Mouse (Mus musculus) neural tube, embryonic 12.5 days (tissue): ENCODE results near the gene Scrn3. TPM values are rescaled to one million over a fixed set of nuclear protein-coding genes. Genes with fewer than 3 reads are reported as not detected.

Experiments
- ATAC-seq: fragments of 200-750 bp; cut with Nextera tagmentation; 2 replicates; pipeline ENCODE4 v1.8.0; 2017; ENCODE audit warnings: low read depth, mild to moderate bottlenecking, moderate TSS enrichment, moderate library complexity; ENCODE audit not compliant: low FRiP score
- H3K27ac ChIP-seq: fragments of 300-500 bp; sonication (generic); 2 replicates; pipeline ENCODE4 v1.5.1; 2016
- H3K27me3 ChIP-seq: fragments of 300-500 bp; sonication (generic); replicated peaks from 2 replicates; pipeline ENCODE4 v1.6.1; 2016; ENCODE audit warnings: mild to moderate bottlenecking
- H3K36me3 ChIP-seq: fragments of 300-500 bp; sonication (generic); 2 replicates; pipeline ENCODE4 v1.6.1; 2016; ENCODE audit warnings: mild to moderate bottlenecking
- H3K4me1 ChIP-seq: fragments of 300-500 bp; sonication (generic); 2 replicates; pipeline ENCODE4 v1.6.1; 2016
- H3K4me2 ChIP-seq: fragments of 300-500 bp; sonication (generic); replicated peaks from 2 replicates; pipeline ENCODE4 v1.6.1; 2016; ENCODE audit warnings: mild to moderate bottlenecking
- H3K4me3 ChIP-seq: fragments of 300-500 bp; sonication (generic); 2 replicates; pipeline ENCODE4 v1.5.1; 2016
- H3K9ac ChIP-seq: fragments of 300-500 bp; sonication (generic); 2 replicates; pipeline ENCODE4 v1.6.1; 2016; ENCODE audit warnings: mild to moderate bottlenecking
- H3K9me3 ChIP-seq: fragments of 300-500 bp; sonication (generic); 2 replicates; pipeline ENCODE4 v1.6.1; 2016; ENCODE audit warnings: mild to moderate bottlenecking
- WGBS: fragments of 180-500 bp; shearing (Covaris S2); methylation state at CpG from one replicate; pipeline ENCODE4 v1.1.7; 2016; 5-methylcytosine and 5-hydroxymethylcytosine counted together
- polyA plus RNA-seq: library from polyadenylated mRNA; unstranded; fragments of >200 nt; fragmentation: Nextera tagmentation; extraction: Ambion mirVana; gene quantifications from 2 replicates; pipeline ENCODE4 v1.2.1, GENCODE M21; 2016

The Scrn3 gene
- polyA plus RNA-seq, 1 experiment from 2014 or later, result 12.3 TPM

DNA sequence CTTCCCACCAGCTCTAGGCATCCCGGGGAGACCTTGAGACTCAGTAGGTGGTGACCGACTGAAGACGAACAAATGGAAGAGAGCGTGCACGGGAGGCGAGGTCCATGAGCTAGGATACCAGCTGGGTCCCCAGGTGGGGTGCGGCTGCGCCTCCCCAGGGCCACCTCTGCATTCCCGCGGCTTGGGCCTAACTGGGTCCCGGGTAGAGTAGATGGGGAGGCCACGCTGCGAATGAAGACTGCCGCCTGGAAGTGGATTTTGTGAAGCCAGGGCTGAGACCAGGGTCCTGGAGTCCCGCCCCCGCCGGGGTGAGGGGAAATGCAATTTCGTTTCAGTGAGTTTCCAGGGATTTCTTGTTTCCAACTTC lies 34.7 kb upstream of the Scrn3 start:
- no peaks in the 10 kb centered on the region for H3K36me3 ChIP-seq
- H3K9me3 ChIP-seq, result no peaks in the 10 kb centered on the region
- H3K4me2 ChIP-seq, result peak overlapping the region; percentile 40
- 2% methylated on average over 18 of the region's 18 CpGs for WGBS
- peaks cover 70% of the 10 kb centered on the region for H3K27me3 ChIP-seq
- ATAC-seq, result no peak
- H3K27ac ChIP-seq, result no peak overlapping the region
- peak overlapping the region; percentile 23; the same call in 1 of the 2 replicates for H3K4me3 ChIP-seq
- H3K9ac ChIP-seq, result no peak overlapping the region
- peaks cover 52% of the 10 kb centered on the region for H3K4me1 ChIP-seq

DNA sequence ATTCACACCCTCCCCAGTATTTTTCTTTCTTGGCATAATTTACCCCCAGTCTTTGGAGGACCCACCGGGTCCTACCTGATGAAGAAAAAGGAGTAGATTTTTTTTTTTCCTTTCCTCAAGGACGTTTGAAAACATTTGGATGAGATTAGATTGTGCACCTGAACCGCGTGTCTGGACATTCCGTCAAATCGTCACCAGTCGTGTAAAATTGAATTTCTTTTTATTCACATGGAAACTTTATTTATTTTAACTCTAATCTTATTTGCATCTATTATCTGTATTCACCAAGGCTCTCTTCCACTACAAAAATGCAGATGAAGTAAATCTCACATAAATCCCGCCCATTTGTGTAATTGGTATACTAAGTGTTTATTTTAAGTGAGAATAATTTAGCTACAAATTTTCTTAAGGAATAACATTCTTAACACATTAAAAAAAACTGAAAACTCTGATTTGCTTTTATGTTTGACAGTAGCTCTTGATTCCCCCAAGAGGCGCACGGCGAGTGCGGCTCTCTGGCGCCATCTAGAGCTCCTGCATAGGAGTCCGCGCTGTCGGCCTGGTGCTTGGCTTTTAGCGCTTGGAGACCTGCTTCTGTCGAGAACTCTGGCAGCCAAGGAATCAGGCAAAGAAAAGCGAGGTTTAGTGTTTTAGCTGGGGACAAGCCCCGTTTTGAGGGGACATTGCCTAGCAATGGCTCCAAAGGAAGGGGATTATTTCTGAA lies 34.1 kb upstream of the Scrn3 start:
- no peak for ATAC-seq
- whole genome bisulfite sequencing, result 1% methylated on average over 20 of the region's 20 CpGs
- 0 out of 2 replicates have a peak overlapping the region, but pooled peaks have one; percentile 19 for H3K4me3 ChIP-seq
- no peak overlapping the region for H3K9ac ChIP-seq
- H3K27me3 ChIP-seq, result peaks cover 64% of the 10 kb centered on the region
- no peak overlapping the region for H3K27ac ChIP-seq
- no peaks in the 10 kb centered on the region for H3K36me3 ChIP-seq
- H3K4me1 ChIP-seq, result peaks cover 46% of the 10 kb centered on the region
- no peaks in the 10 kb centered on the region for H3K9me3 ChIP-seq
- peak overlapping the region; percentile 50 for H3K4me2 ChIP-seq

DNA sequence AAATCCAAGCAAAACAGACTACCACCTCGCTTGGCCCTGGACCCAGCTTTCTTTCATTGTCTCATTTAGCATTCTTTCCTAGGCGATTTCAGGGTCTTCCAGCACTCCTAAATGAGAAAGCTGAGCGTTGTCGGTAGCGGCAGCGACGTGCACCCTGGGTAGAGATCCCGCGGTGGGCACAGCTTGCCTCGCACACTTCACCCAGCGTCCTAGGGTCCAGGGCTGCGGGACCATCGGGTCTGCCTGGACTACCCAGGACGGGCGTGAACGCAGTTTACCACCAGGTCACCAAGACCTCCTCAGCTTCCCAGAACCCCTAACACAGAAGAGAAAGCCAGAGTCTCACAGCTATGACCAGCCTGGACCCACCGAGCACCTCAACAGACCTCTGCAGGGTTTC lies 33.5 kb upstream of the Scrn3 start:
- Histone ChIP-seq H3K9ac (no peak overlapping the region), H3K4me3 (peak overlapping the region; percentile 19; the same call in 1 of the 2 replicates), H3K4me2 (peak overlapping the region; percentile 50), H3K27ac (no peak overlapping the region), H3K9me3 (no peaks in the 10 kb centered on the region), H3K27me3 (peaks cover 59% of the 10 kb centered on the region), H3K4me1 (peaks cover 40% of the 10 kb centered on the region), H3K36me3 (no peaks in the 10 kb centered on the region)
- ATAC-seq, result peak; percentile 37; the same call in 1 of the 2 replicates
- WGBS, result 1% methylated on average over 17 of the region's 17 CpGs

DNA sequence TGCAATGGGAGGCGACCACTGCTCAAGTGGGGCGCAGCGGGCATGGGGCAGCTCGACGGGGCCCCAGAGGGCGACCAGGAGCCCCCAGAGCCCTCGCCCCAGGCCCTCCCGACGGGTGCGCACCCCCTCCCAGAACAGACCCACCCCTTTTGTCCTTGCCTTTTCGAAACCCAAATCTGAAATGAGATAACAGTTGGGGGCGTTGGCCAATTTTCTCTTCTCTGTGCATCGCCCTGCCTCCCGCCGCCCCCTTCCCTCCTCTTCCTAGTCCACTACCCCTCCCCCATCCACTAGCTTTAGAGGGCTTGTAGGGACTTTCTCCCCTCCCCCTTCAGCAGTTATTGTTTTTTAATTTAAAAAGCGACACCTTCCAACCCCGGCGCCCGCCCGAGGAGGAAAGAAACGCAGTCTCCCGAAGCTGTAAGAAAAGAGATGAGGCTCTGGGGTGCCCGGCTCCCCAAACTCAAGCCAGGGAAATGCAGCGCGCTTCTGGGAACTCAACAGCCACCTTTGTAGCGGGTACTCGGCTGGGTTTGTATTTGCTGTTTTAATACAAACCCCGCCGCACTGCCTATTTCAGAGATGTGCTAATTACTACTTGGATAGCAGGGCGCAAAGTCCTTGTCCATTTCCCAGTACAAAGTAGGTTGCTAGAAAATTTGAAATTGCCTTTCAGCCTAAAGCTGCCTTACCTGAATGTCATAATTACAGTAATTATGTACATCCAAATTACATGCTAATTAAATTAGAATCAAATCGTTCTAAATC lies 32.9 kb upstream of the Scrn3 start:
- H3K9me3 ChIP-seq, result no peaks in the 10 kb centered on the region
- ATAC-seq, result no peak
- no peak overlapping the region for H3K27ac ChIP-seq
- peak overlapping the region; percentile 19; the same call in 1 of the 2 replicates for H3K4me3 ChIP-seq
- H3K9ac ChIP-seq, result no peak overlapping the region
- peaks cover 53% of the 10 kb centered on the region for H3K27me3 ChIP-seq
- H3K36me3 ChIP-seq, result no peaks in the 10 kb centered on the region
- H3K4me1 ChIP-seq, result peaks cover 34% of the 10 kb centered on the region
- WGBS, result 1% methylated on average over 31 of the region's 31 CpGs
- peak overlapping the region; percentile 50 for H3K4me2 ChIP-seq

DNA sequence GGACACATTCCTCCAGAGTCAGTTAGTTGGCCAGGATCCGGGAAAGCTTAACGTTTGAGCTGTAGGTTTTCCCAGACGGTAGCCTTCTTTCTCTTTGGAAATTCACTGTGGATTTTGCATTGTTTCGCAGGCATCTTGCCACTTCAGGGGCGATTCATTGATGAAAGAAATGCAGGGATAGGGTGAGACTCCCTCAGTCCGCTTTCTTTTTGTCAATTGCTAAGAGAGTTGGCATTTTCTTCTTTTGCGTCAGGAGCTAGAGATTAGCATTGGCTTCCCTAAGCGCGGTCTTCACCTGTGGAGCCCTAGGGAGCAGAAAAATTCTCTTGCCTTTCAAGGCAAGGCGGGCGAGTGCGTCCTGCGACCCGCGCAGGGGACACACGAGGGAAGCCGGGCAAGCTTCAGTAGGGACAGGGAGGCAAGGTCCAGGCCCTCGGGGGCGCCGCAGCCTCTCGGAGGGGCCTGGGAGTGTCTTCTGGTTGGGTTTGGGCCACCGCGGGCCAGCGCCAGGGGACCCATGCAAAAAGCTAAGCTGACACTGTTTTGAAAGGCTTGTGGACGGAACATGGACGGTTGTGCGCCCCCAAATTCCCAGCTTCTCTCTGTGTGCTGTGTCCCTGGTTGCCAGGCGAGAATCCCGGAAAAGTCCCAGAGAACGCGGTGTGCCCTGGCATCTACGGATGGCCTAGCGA lies 31.9 kb upstream of the Scrn3 start:
- Histone ChIP-seq H3K27ac (no peak overlapping the region), H3K9me3 (no peaks in the 10 kb centered on the region), H3K4me1 (peaks cover 30% of the 10 kb centered on the region), H3K36me3 (no peaks in the 10 kb centered on the region), H3K4me3 (0 out of 2 replicates have a peak overlapping the region, but pooled peaks have one; percentile 15), H3K27me3 (peaks cover 48% of the 10 kb centered on the region), H3K9ac (no peak overlapping the region), H3K4me2 (peak overlapping the region; percentile 42)
- WGBS, result 2% methylated on average over 33 of the region's 33 CpGs
- no peak for ATAC-seq

DNA sequence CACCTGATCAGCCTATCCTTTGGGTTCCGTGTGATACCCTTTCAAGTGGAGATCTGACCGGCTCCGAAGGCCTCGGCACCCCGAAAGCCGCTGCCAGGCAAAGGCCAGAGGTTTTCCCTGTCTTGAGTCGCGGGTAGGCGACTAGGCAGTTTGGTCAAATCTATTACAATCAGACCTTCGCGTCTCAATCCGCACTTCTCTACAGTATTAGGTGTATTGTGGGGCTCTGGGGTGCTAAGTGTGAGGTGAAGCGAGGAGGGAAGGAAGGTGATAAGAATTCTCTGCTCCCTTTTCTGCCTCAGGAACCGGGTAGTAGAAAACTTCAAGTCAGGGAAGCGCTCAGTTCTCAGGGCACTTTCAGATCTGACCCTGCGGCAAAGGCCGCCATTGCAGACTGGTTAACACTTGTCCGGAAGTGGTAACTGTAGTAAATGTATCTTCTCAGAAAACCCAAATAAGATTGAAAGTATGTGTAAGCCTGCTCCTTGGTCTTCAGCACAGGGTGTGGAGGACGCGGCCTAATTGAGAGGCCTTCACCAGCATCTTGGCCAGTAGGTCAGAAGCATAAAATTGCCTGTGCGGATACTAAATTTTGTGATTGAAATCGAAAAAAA lies 31.2 kb upstream of the Scrn3 start:
- no peak for ATAC-seq
- no peaks in the 10 kb centered on the region for H3K9me3 ChIP-seq
- peaks cover 30% of the 10 kb centered on the region for H3K4me1 ChIP-seq
- no peak overlapping the region for H3K27ac ChIP-seq
- H3K27me3 ChIP-seq, result peaks cover 48% of the 10 kb centered on the region
- H3K36me3 ChIP-seq, result no peaks in the 10 kb centered on the region
- WGBS, result 9% methylated on average over 22 of the region's 22 CpGs
- H3K4me2 ChIP-seq, result peak overlapping the region; percentile 42
- H3K9ac ChIP-seq, result no peak overlapping the region
- H3K4me3 ChIP-seq, result no peak overlapping the region

DNA sequence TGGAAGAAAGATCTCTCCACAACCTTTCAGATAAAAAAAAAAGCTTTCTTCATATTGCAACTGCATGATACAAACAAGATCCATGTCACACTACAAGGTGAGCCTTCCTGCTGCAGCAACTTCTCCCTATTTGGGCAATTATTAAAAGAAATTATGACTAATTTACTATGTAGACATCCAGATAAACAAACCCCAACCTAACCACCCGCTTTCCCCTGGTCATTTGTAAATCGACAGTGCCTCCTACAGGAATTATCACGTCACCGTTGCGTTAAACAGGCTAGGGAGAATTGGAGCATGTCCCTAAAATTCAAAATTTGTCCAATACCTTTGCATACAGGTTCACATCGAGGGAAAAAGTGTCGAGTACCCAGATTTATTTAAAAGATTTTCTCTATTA lies 30.7 kb upstream of the Scrn3 start:
- Histone ChIP-seq H3K9ac (no peak overlapping the region), H3K9me3 (no peaks in the 10 kb centered on the region), H3K4me2 (0 out of 2 replicates have a peak overlapping the region, but pooled peaks have one; percentile 42), H3K27ac (no peak overlapping the region), H3K27me3 (peaks cover 48% of the 10 kb centered on the region), H3K4me3 (no peak overlapping the region), H3K36me3 (no peaks in the 10 kb centered on the region), H3K4me1 (peaks cover 30% of the 10 kb centered on the region)
- ATAC-seq, result no peak
- 10% methylated on average over 7 of the region's 7 CpGs for WGBS

DNA sequence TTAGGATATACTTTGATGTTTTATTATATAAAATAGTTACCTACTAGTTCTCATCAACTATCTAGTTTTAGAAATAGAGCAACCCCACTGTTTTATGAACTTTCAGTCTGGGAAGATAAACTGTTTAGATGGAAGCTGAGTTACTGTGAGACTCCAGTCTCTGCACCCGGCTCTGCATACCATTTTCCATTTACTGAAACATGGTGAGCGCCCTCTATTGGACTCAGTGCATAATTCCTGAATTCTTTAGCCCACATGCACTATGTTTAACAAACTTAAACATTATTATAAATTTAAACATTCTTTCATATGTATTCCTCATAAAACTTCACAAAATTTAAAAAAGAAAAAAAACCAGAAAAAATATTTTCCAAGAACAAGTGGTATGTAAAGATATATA lies 26.8 kb upstream of the Scrn3 start:
- Histone ChIP-seq H3K9ac (no peak overlapping the region), H3K27ac (no peak overlapping the region), H3K36me3 (peaks cover 11% of the 10 kb centered on the region), H3K9me3 (no peaks in the 10 kb centered on the region), H3K4me1 (peaks cover 5% of the 10 kb centered on the region; the same call in 1 of the 2 replicates), H3K4me3 (no peak overlapping the region), H3K27me3 (peaks cover 16% of the 10 kb centered on the region), H3K4me2 (no peak overlapping the region)
- 8% methylated on average over 2 of the region's 2 CpGs for WGBS
- ATAC-seq, result no peak

DNA sequence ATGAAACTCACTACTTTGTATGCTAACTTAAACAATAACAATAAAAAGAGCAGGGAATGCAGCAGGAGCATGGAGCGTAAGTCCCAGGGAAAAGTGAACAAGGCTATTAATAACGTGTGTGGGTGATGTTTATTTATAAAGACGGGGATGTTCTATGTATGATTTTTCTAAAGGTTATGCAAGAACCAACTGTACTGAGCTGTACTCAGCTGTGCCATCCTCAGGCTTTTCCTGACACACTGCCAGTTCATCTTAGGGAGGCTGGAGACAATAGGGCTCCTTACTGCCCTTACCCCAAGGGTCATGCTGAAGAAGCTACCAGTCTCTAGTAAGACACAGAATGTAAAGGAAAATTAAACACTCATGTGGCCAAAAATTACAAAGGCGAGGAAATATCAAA lies 21.3 kb upstream of the Scrn3 start:
- Histone ChIP-seq H3K9ac (no peak overlapping the region), H3K4me2 (no peak overlapping the region), H3K36me3 (peaks cover 24% of the 10 kb centered on the region), H3K4me1 (no peaks in the 10 kb centered on the region), H3K9me3 (no peaks in the 10 kb centered on the region), H3K4me3 (no peak overlapping the region), H3K27me3 (no peaks in the 10 kb centered on the region), H3K27ac (no peak overlapping the region)
- no peak for ATAC-seq
- WGBS, result 90% methylated on average over 4 of the region's 4 CpGs

DNA sequence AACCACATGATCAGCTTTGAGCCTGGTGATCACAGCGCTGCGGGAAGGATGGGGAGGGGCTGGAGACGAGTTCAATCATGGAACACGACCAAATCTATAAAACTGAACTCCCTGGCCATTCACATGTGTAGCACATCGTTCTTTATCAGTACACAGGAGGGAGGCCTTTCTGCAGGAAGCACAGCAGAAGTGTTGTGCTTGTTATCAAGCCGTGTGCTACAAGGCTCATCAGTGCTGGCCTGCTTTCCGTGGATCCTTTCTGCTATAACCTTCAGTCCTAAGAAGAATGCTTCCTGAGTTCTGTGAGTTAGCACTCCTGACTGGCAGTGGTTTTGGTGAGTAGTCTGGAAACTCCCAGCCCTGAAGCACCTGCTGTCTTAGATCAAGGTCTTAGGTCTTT lies 17.4 kb upstream of the Scrn3 start:
- Histone ChIP-seq H3K36me3 (peaks cover 23% of the 10 kb centered on the region), H3K4me2 (no peak overlapping the region), H3K4me3 (no peak overlapping the region), H3K27ac (no peak overlapping the region), H3K9me3 (no peaks in the 10 kb centered on the region), H3K27me3 (no peaks in the 10 kb centered on the region), H3K9ac (no peak overlapping the region), H3K4me1 (no peaks in the 10 kb centered on the region)
- 88% methylated on average over 7 of the region's 7 CpGs for WGBS
- no peak for ATAC-seq

DNA sequence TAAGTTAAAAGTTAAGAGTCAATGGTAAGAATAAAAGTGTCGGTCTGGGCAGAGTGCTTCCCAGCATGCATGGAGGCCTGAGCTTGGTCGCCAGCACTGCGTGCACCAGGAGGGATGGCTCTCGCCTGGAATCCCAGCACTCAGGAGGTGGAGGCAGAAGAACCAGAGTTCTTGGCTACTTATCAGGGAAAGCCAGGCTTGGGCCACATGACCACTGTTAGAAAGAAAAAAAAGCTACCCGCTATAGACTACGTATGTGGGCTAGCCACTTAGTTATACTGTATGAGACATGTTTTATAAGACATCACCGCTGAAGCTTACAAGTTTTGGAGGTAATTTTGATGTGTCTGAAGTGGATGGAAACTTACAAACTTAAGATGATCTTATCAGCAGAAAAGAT lies 14.2 kb upstream of the Scrn3 start:
- WGBS, result 80% methylated on average over 7 of the region's 7 CpGs
- no peak for ATAC-seq
- no peak overlapping the region for H3K27ac ChIP-seq

DNA sequence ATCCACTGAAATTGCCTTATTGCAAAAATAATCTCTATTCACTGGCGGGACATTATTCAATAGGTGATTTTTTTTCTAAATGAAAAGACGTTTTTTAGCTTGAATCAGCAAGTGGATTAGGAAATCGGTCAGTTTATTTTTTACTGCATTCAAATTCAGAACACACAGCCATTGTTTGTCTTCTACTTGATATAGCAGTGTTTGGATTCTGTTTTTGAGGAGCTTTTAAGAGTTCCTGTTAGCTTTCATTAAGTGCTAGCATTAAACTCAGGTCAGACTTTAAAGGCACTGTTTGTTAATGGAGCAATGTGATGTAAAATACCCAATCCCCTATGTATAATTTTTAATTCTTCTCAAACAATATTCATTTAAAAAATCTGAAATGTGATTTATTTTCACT lies 13.6 kb upstream of the Scrn3 start:
- no peak for ATAC-seq
- no peaks in the 10 kb centered on the region for H3K9me3 ChIP-seq
- H3K27ac ChIP-seq, result no peak overlapping the region
- H3K27me3 ChIP-seq, result no peaks in the 10 kb centered on the region
- no peaks in the 10 kb centered on the region for H3K4me1 ChIP-seq
- H3K9ac ChIP-seq, result no peak overlapping the region
- no peak overlapping the region for H3K4me2 ChIP-seq
- 75% methylated on average over 3 of the region's 3 CpGs for WGBS
- H3K4me3 ChIP-seq, result no peak overlapping the region
- H3K36me3 ChIP-seq, result peaks cover 21% of the 10 kb centered on the region

More for the DNA sequence above, 14.2 kb upstream of the Scrn3 start:
- peaks cover 18% of the 10 kb centered on the region for H3K36me3 ChIP-seq
- no peaks in the 10 kb centered on the region for H3K4me1 ChIP-seq
- H3K9ac ChIP-seq, result no peak overlapping the region
- H3K27me3 ChIP-seq, result no peaks in the 10 kb centered on the region
- no peak overlapping the region for H3K4me2 ChIP-seq
- no peaks in the 10 kb centered on the region for H3K9me3 ChIP-seq
- H3K4me3 ChIP-seq, result no peak overlapping the region
